Mouse (Mus musculus) heart, embryonic 14.5 days (tissue): Measurements from ENCODE around the gene Kmt5a. TPM values are rescaled to one million over a fixed set of nuclear protein-coding genes. Genes with fewer than 3 reads are reported as not detected.
"Not testable (repeated sequence)": the region's sequence is repeated elsewhere in the genome, so short reads cannot be mapped to it uniquely, and the experiment has no call there.

Experiments
- ATAC-seq: fragments of 200-750 bp; cut with Nextera tagmentation; 2 replicates; pipeline ENCODE4 v1.8.0; 2017; ENCODE audit warnings: low read depth, moderate TSS enrichment; ENCODE audit not compliant: insufficient number of reproducible peaks, insufficient read depth, low FRiP score
- H3K27ac ChIP-seq, 2 experiments: fragments of 200-500 bp in 1 of 2; fragments of 300-500 bp in 1 of 2; sonication (generic) in 1 of 2; replicated peaks in 1 of 2; 2 replicates each; pipeline ENCODE4 v1.5.1; 2012 to 2014; ENCODE audit warnings: low read depth in 2 of 2, low read length in 2 of 2, control low read depth in 1 of 2, mild to moderate bottlenecking in 1 of 2, mixed read lengths in 1 of 2; ENCODE audit not compliant: control insufficient read depth in 1 of 2, insufficient read depth in 1 of 2
- H3K27me3 ChIP-seq: fragments of 300-500 bp; sonication (generic); 2 replicates; pipeline ENCODE4 v1.6.1; 2014; ENCODE audit warnings: mild to moderate bottlenecking, low read length, control low read depth; ENCODE audit not compliant: control insufficient read depth, insufficient read depth
- H3K36me3 ChIP-seq: fragments of 300-500 bp; sonication (generic); 2 replicates; pipeline ENCODE4 v1.6.1; 2014; ENCODE audit warnings: mild to moderate bottlenecking, control low read depth, low read length, mixed read lengths; ENCODE audit not compliant: control insufficient read depth, insufficient read depth
- H3K4me1 ChIP-seq, 2 experiments: fragments of 200-500 bp in 1 of 2; fragments of 300-500 bp in 1 of 2; sonication (generic) in 1 of 2; 2 replicates each; pipeline ENCODE4 v1.6.1; 2012 to 2014; ENCODE audit warnings: low read length in 2 of 2, control low read depth in 1 of 2, mixed read lengths in 1 of 2; ENCODE audit not compliant: control insufficient read depth in 2 of 2, insufficient read depth in 2 of 2
- H3K4me2 ChIP-seq: fragments of 300-500 bp; sonication (generic); 2 replicates; pipeline ENCODE4 v1.6.1; 2014; ENCODE audit warnings: mild to moderate bottlenecking, low read length
- H3K4me3 ChIP-seq, 2 experiments: fragments of 200-500 bp in 1 of 2; fragments of 300-500 bp in 1 of 2; sonication (generic) in 1 of 2; 2 replicates each; pipeline ENCODE4 v1.5.1; 2012 to 2014; ENCODE audit warnings: low read length in 2 of 2, mild to moderate bottlenecking in 2 of 2, control low read depth in 1 of 2, low read depth in 1 of 2, moderate library complexity in 1 of 2; ENCODE audit not compliant: control insufficient read depth in 1 of 2, insufficient read depth in 1 of 2
- H3K9ac ChIP-seq: fragments of 300-500 bp; sonication (generic); 2 replicates; pipeline ENCODE4 v1.6.1; 2014; ENCODE audit warnings: mild to moderate bottlenecking, low read length
- H3K9me3 ChIP-seq: fragments of 300-500 bp; sonication (generic); 2 replicates; pipeline ENCODE4 v1.6.1; 2016; ENCODE audit warnings: low read length, control low read depth; ENCODE audit not compliant: control insufficient read depth
- WGBS: fragments of 180-500 bp; shearing (Covaris S2); extraction: QIAGEN DNeasy Blood & Tissue Kit; methylation state at CpG from one replicate; pipeline ENCODE4 v1.1.7; 2014; 5-methylcytosine and 5-hydroxymethylcytosine counted together
- polyA plus RNA-seq: library from polyadenylated mRNA; unstranded; fragments of >200 nt; fragmentation: Nextera tagmentation; extraction: Ambion mirVana; gene quantifications from 2 replicates; pipeline ENCODE4 v1.2.1, GENCODE M21; 2014

Kmt5a gene
- polyA plus RNA-seq, 1 experiment from 2014 or later: 86.6 TPM

GRCm38 (mm10) chr5:124498221-124498876, 58.6 kb downstream of the Kmt5a start:
- ATAC-seq: peak; percentile 63; the same call in 1 of the 2 replicates

GRCm38 (mm10) chr5:124499001-124499400, 59.3 kb downstream of the Kmt5a start:
- peak overlapping the region; percentile 75 to 83 for H3K27ac ChIP-seq
- peaks cover 76% of the 10 kb centered on the region for H3K36me3 ChIP-seq
- no peak overlapping the region for H3K4me2 ChIP-seq
- H3K9ac ChIP-seq: no peak overlapping the region
- H3K9me3 ChIP-seq: no peaks in the 10 kb centered on the region
- no peak for ATAC-seq
- 33% methylated on average over 5 of the region's 5 CpGs for WGBS
- H3K4me3 ChIP-seq: no peak overlapping the region
- H3K27me3 ChIP-seq: no peaks in the 10 kb centered on the region
- peaks cover 11 to 16% of the 10 kb centered on the region in 2 experiments for H3K4me1 ChIP-seq

More at GRCm38 (mm10) chr5:124498221-124498876, 58.6 kb downstream of the Kmt5a start:
- no peak overlapping the region for H3K4me3 ChIP-seq
- no peaks in the 10 kb centered on the region for H3K27me3 ChIP-seq
- H3K4me1 ChIP-seq: peaks cover 11 to 16% of the 10 kb centered on the region in 2 experiments
- 33% methylated on average over 9 of the region's 9 CpGs for WGBS
- peak overlapping the region; percentile 75 to 83 for H3K27ac ChIP-seq
- no peak overlapping the region for H3K4me2 ChIP-seq
- H3K9ac ChIP-seq: peak overlapping the region; percentile 16; the same call in 1 of the 2 replicates
- H3K36me3 ChIP-seq: peaks cover 76% of the 10 kb centered on the region
- no peaks in the 10 kb centered on the region for H3K9me3 ChIP-seq

- peaks cover 79% of the 10 kb centered on the region for H3K36me3 ChIP-seq
- H3K27me3 ChIP-seq, H3K4me2 ChIP-seq, H3K9me3 ChIP-seq, H3K27ac ChIP-seq, H3K9ac ChIP-seq, H3K4me3 ChIP-seq, ATAC-seq: not testable (repeated sequence)
- 84% methylated on average over 2 of the region's 4 CpGs for WGBS
- H3K4me1 ChIP-seq: peaks cover 11 to 16% of the 10 kb centered on the region in 2 experiments
Measured at GRCm38 (mm10) chr5:124500037-124500436, 60.3 kb downstream of the Kmt5a start.

GRCm38 (mm10) chr5:124500573-124500972, 60.8 kb downstream of the Kmt5a start:
- no peak overlapping the region for H3K4me2 ChIP-seq
- H3K27me3 ChIP-seq: no peaks in the 10 kb centered on the region
- ATAC-seq: no peak
- H3K27ac ChIP-seq: no peak overlapping the region
- H3K36me3 ChIP-seq: peaks cover 79% of the 10 kb centered on the region
- H3K4me1 ChIP-seq: peaks cover 11 to 16% of the 10 kb centered on the region in 2 experiments
- H3K9ac ChIP-seq: no peak overlapping the region
- WGBS: 93% methylated on average over 3 of the region's 3 CpGs
- no peak overlapping the region for H3K4me3 ChIP-seq
- no peaks in the 10 kb centered on the region for H3K9me3 ChIP-seq

- H3K36me3 ChIP-seq: peaks cover 77% of the 10 kb centered on the region
- WGBS: 87% methylated on average over 10 of the region's 10 CpGs
Measured at GRCm38 (mm10) chr5:124501541-124501940, 61.8 kb downstream of the Kmt5a start.

GRCm38 (mm10) chr5:124503742-124504141, 64.0 kb downstream of the Kmt5a start:
- H3K36me3 ChIP-seq: peaks cover 89% of the 10 kb centered on the region
- 62% methylated on average over 14 of the region's 14 CpGs for WGBS
- H3K9ac ChIP-seq: no peak overlapping the region

More at GRCm38 (mm10) chr5:124501541-124501940, 61.8 kb downstream of the Kmt5a start:
- Histone ChIP-seq H3K9me3 (no peaks in the 10 kb centered on the region), H3K27ac (no peak overlapping the region), H3K4me3 (no peak overlapping the region), H3K27me3 (no peaks in the 10 kb centered on the region), H3K9ac (no peak overlapping the region), H3K4me1 (peaks cover 11 to 16% of the 10 kb centered on the region in 2 experiments), H3K4me2 (no peak overlapping the region)
- ATAC-seq: no peak

GRCm38 (mm10) chr5:124505235-124505634, 65.5 kb downstream of the Kmt5a start:
- H3K9ac ChIP-seq: no peak overlapping the region
- no peaks in the 10 kb centered on the region for H3K9me3 ChIP-seq
- WGBS: 94% methylated on average over 4 of the region's 4 CpGs
- H3K4me2 ChIP-seq: no peak overlapping the region
- H3K27ac ChIP-seq: no peak overlapping the region
- no peaks in the 10 kb centered on the region for H3K27me3 ChIP-seq
- no peak for ATAC-seq
- H3K4me1 ChIP-seq: peaks cover 7 to 13% of the 10 kb centered on the region in 2 experiments
- peaks cover 80% of the 10 kb centered on the region for H3K36me3 ChIP-seq
- H3K4me3 ChIP-seq: no peak overlapping the region

More at GRCm38 (mm10) chr5:124503742-124504141, 64.0 kb downstream of the Kmt5a start:
- H3K27me3 ChIP-seq: no peaks in the 10 kb centered on the region
- ATAC-seq: no peak
- no peak overlapping the region for H3K4me3 ChIP-seq
- no peak overlapping the region for H3K4me2 ChIP-seq
- peaks cover 6 to 8% of the 10 kb centered on the region in 2 experiments; a peak in 3 of 4 replicates for H3K4me1 ChIP-seq
- no peaks in the 10 kb centered on the region for H3K9me3 ChIP-seq
- H3K27ac ChIP-seq: no peak overlapping the region
